8 mouse cellular contexts compared by ENCODE assay signal in genomic region chr2:24048480-24049097, GRCm38 (mm10). TPM values are rescaled to one million over a fixed set of nuclear protein-coding genes. Genes with fewer than 3 reads are reported as not detected.
DNase-seq lines count a peak whose midpoint lies in the region; ATAC-seq and TF ChIP-seq lines count a peak whose summit lies in the region.

No protein-coding gene starts in this region.

- H3K4me2 ChIP-seq in embryonic facial prominence, embryonic 11.5 days (ENCODE audit: low read depth, low read length) = peak overlapping the region; percentile 44

- no peak overlapping the region; the same call in 1 of the 2 replicates for H3K4me3 ChIP-seq in embryonic facial prominence, embryonic 11.5 days (ENCODE audit: low read depth, low read length)
- H3K4me3 ChIP-seq in heart, adult 2 months = peak overlapping the region; percentile 60
- H3K4me3 ChIP-seq in kidney, adult 2 months (ENCODE audit: insufficient read depth, low read depth, low read length) = peak overlapping the region; percentile 42

- WGBS in embryonic facial prominence, embryonic 11.5 days = 9% methylated on average over 16 of the region's 16 CpGs
- WGBS in heart, adult 2 months = 15% methylated on average over 16 of the region's 16 CpGs
- WGBS in kidney, adult 2 months = 7% methylated on average over 16 of the region's 16 CpGs

- H3K36me3 ChIP-seq in embryonic facial prominence, embryonic 11.5 days (replicated peaks; ENCODE audit: control insufficient read depth, insufficient read depth, low read depth, low read length) = no peaks in the 10 kb centered on the region
- H3K36me3 ChIP-seq in heart, adult 2 months (ENCODE audit: control insufficient read depth, insufficient read depth, low read length) = no peaks in the 10 kb centered on the region
- no peaks in the 10 kb centered on the region for H3K36me3 ChIP-seq in kidney, adult 2 months (ENCODE audit: control insufficient read depth, insufficient read depth, low read length)

- no peaks in the 10 kb centered on the region for H3K4me1 ChIP-seq in embryonic facial prominence, embryonic 11.5 days (ENCODE audit: control insufficient read depth, insufficient read depth, low read length)
- H3K4me1 ChIP-seq in heart, adult 2 months (ENCODE audit: control insufficient read depth, insufficient read depth, low read length) = no peaks in the 10 kb centered on the region
- no peaks in the 10 kb centered on the region; the same call in 1 of the 2 replicates for H3K4me1 ChIP-seq in kidney, adult 2 months (ENCODE audit: control insufficient read depth, insufficient read depth, low read length)

- no peak for TF ChIP-seq CTCF in heart, adult 2 months (IDR thresholded peaks at IDR 0.05)
- no peak for TF ChIP-seq CTCF in kidney, adult 2 months (conservative IDR thresholded peaks at IDR 0.05; ENCODE audit: insufficient read depth, insufficient read length, low read depth, low read length)

- DNase-seq in adrenal gland, postnatal 25 days = peak; percentile 66
- peak; percentile 40 for DNase-seq in embryonic facial prominence, embryonic 11.5 days (ENCODE audit: low spot score)
- peak; percentile 67 to 72 for DNase-seq in heart, adult 2 months
- DNase-seq in kidney, adult 2 months = peak; percentile 91
- peak; percentile 55 for DNase-seq in left cerebral cortex, postnatal 36 days (ENCODE audit: low spot score in 2 of 2)
- peak; percentile 22 for DNase-seq in mesoderm, embryonic 11.5 days (ENCODE audit: low read depth, low spot score)
- DNase-seq in skeletal muscle tissue, adult 2 months (ENCODE audit: low read depth, low spot score) = peak; percentile 77
- DNase-seq in spleen, postnatal 36 days (ENCODE audit: low spot score in 2 of 2) = no peak

- no peaks in the 10 kb centered on the region for H3K79me2 ChIP-seq in heart, adult 2 months (replicated peaks; ENCODE audit: control insufficient read depth, insufficient read depth, low read length)

- peak overlapping the region; percentile 32 for H3K9ac ChIP-seq in embryonic facial prominence, embryonic 11.5 days (replicated peaks; ENCODE audit: low read length)
- peak overlapping the region; percentile 69 for H3K9ac ChIP-seq in heart, adult 2 months (ENCODE audit: low read depth, low read length)

- intact Hi-C loops in heart, adult 2 months (cut with DNase I) = no loop called here
- intact Hi-C loops in left cerebral cortex, postnatal 36 days (cut with DNase I) = no loop called here

- H3K27ac ChIP-seq in embryonic facial prominence, embryonic 11.5 days (replicated peaks; ENCODE audit: low read depth, low read length) = no peak overlapping the region
- peak overlapping the region; percentile 81 for H3K27ac ChIP-seq in heart, adult 2 months
- H3K27ac ChIP-seq in kidney, adult 2 months (ENCODE audit: insufficient read depth, low read depth, low read length) = peak overlapping the region; percentile 66

- peak; percentile 79 for TF ChIP-seq POLR2A in heart, adult 2 months (IDR thresholded peaks at IDR 0.05; ENCODE audit: insufficient read depth, low read depth, low read length)
- TF ChIP-seq POLR2A in kidney, adult 2 months (IDR thresholded peaks at IDR 0.05; ENCODE audit: low read depth, low read length) = peak; percentile 90

- ATAC-seq in embryonic facial prominence, embryonic 11.5 days (replicated peaks; ENCODE audit: insufficient number of reproducible peaks, low FRiP score, low TSS enrichment, low read depth) = 0 out of 2 replicates have a peak, but pooled peaks have one; percentile 80

- H3K27me3 ChIP-seq in embryonic facial prominence, embryonic 11.5 days (ENCODE audit: control insufficient read depth, insufficient read depth, low read length) = no peaks in the 10 kb centered on the region
- no peaks in the 10 kb centered on the region for H3K27me3 ChIP-seq in heart, adult 2 months (ENCODE audit: control insufficient read depth, insufficient read depth, low read length)
- H3K27me3 ChIP-seq in kidney, adult 2 months (replicated peaks; ENCODE audit: control insufficient read depth, insufficient read depth, low read length) = no peaks in the 10 kb centered on the region

- no peak for TF ChIP-seq EP300 in heart, adult 2 months (IDR thresholded peaks at IDR 0.05; ENCODE audit: insufficient read depth, low read depth, low read length)

- H3K9me3 ChIP-seq in embryonic facial prominence, embryonic 11.5 days (replicated peaks; ENCODE audit: control insufficient read depth, low read length) = no peaks in the 10 kb centered on the region

RNA-seq across cellular contexts. Expression of gene Hnmt, which starts 0.6 kb away (rescaled TPM):
- 11.7 and 19.9 TPM in 2 replicates for total RNA-seq in adrenal gland, postnatal 25 days (2021)
- polyA plus RNA-seq in embryonic facial prominence, embryonic 11.5 days (2014; fragmentation: Nextera tagmentation; extraction: Ambion mirVana) = 2.1 and 2.3 TPM in 2 replicates
- 10 to 100 TPM; 13.3 to 13.5 TPM for total RNA-seq in heart, adult 2 months (2021)
- 1.9 and 4.1 TPM in 2 replicates for polyA plus RNA-seq in heart, adult 2 months (2012; rRNA removed)
- polyA plus RNA-seq in kidney, adult 2 months (2012; rRNA removed) = 3.2 and 5.6 TPM in 2 replicates
- total RNA-seq in left cerebral cortex, postnatal 36 days (2021) = 10 to 100 TPM; 23.0 to 24.5 TPM

RNA-seq across cellular contexts. Expression of gene Tbpl2, which starts 47.8 kb away (rescaled TPM):
- total RNA-seq in adrenal gland, postnatal 25 days (2021) = not detected in 2 replicates
- polyA plus RNA-seq in embryonic facial prominence, embryonic 11.5 days (2014; fragmentation: Nextera tagmentation; extraction: Ambion mirVana) = not detected in 2 replicates
- total RNA-seq in heart, adult 2 months (2021) = not detected
- not detected in 2 replicates for polyA plus RNA-seq in heart, adult 2 months (2012; rRNA removed)
- polyA plus RNA-seq in kidney, adult 2 months (2012; rRNA removed) = 0.13 TPM in 1 of 2 replicates, not detected in the other
- total RNA-seq in left cerebral cortex, postnatal 36 days (2021) = not detected

Comparison
In these comparisons a context has a peak if more than half of its experiments do, and no peak if none do; other contexts are left out.
1. DNase-seq: peak in adrenal gland, postnatal 25 days (single experiment), embryonic facial prominence, embryonic 11.5 days (single experiment), heart, adult 2 months (2 of 2), kidney, adult 2 months (single experiment), left cerebral cortex, postnatal 36 days (2 of 2), mesoderm, embryonic 11.5 days (single experiment) and skeletal muscle tissue, adult 2 months (single experiment); none in spleen, postnatal 36 days (0 of 2).